Mouse (Mus musculus) left cerebral cortex, adult 2 months (tissue): Measurements from ENCODE around the gene Klhdc7b. TPM values are rescaled to one million over a fixed set of nuclear protein-coding genes. Genes with fewer than 3 reads are reported as not detected.

Experiments
- DNase-seq, 2 experiments: peaks; one replicate each; pipeline ENCODE4 v3.0.0; 2021 to 2022; ENCODE audit warnings: low spot score in 2 of 2, mixed read lengths in 1 of 2; ENCODE audit errors: extremely low spot score in 1 of 2
- H3K27ac ChIP-seq: fragments of 200-600 bp; 2 replicates; pipeline ENCODE4 v1.8.1; 2022
- H3K4me3 ChIP-seq: fragments of 200-600 bp; 2 replicates; pipeline ENCODE4 v1.8.1; 2022
- CTCF ChIP-seq: fragments of 200-600 bp; IDR thresholded peaks from 2 replicates; pipeline ENCODE4 v1.8.1; 2022; ENCODE audit warnings: antibody characterized with exemption, mild to moderate bottlenecking, moderate library complexity
- intact Hi-C: fragments of 180-260 bp; cut with DNase I; formaldehyde crosslinking; loops from one replicate; pipeline ENCODE4 v1.15.1; 2025
- total RNA-seq, 2 experiments: library from RNA; stranded (reverse); gene quantifications; 2 replicates each; pipeline ENCODE4 v1.2.3; 2021

Gene Klhdc7b
- total RNA-seq, 2 experiments from 2014 or later = 0.35 to 0.72 TPM

DNA sequence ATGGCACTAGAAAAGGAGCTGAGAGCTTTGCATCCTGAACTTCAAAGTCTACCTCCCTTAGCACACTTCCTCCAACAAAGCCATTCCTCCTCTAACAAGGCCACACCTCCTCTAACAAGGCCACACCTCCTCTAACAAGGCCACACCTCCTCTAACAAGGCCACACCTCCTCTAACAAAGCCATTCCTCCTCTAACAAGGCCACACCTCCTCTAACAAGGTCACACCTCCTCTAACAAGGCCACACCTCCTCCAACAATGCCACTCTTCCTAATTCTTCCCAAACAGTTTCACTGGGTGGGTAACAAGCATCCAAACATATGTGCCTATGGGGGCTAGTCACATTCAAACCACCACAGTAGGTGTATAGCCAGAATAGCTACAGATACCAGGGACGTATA lies 17.8 kb downstream of the Klhdc7b start:
- no peak overlapping the region for H3K27ac ChIP-seq
- no peak overlapping the region for H3K4me3 ChIP-seq
- no peak for TF ChIP-seq CTCF
- intact Hi-C loops = no loop called here
- no peak for DNase-seq

DNA sequence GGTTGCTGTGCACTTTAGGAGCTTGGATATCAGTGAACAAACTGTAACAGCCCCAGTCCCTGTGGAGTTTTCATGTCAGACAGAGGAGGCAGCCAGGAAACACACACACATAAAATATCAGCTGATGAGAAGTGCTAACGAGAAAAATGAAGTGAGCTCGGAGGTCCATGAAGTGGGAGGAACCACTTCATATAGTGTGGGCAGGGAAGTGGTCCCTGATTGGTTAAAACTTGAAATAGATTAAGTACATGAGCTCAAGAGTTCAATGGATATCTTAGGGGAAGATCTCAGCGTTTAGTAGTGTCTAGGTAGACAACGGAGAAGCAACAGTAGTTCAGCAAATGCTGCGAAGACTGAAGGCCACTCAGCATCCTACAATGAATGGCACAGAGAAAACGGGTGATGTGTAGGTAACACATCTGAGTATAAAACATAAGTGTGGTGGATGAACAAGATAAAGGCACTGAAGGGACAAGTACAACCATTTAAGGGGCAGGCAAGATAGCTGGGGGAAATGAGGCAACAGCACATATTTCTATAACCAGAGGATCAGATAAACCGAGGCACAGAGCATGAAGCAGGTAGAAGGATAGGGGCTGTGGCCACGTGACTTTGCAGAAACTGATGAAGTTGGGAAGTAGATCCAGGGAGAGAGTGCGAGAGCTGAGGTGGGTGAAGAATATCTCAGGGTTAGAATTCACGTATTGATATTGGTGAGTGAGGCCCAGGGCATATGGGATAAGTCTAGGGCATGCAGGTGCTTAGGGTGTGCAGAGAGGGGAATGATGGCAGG lies 20.3 kb downstream of the Klhdc7b start:
- intact Hi-C loops = no loop called here
- Histone ChIP-seq H3K4me3 (no peak overlapping the region), H3K27ac (no peak overlapping the region)
- no peak for TF ChIP-seq CTCF
- DNase-seq = no peak

DNA sequence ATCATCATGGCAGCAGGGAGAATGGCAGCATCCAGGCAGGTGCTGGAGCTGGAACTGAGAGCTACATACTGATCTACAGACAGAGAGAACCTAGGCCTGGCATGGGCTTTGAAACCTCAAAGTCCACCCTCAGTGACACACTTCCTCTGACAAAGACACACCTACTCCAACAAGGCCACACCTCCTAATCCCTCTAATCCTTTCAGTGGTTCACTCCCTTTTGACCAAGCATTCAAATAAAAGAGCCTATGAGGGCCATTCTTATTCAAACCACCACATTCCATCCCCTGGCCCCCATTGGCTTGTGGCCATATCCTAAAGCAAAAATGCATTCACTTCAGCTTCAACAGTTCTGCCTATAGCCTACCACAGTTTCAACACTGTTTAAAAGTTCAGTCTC lies 22.0 kb downstream of the Klhdc7b start:
- H3K4me3 ChIP-seq = no peak overlapping the region
- no peak for DNase-seq
- TF ChIP-seq CTCF = no peak
- intact Hi-C loops = no loop called here
- H3K27ac ChIP-seq = no peak overlapping the region

DNA sequence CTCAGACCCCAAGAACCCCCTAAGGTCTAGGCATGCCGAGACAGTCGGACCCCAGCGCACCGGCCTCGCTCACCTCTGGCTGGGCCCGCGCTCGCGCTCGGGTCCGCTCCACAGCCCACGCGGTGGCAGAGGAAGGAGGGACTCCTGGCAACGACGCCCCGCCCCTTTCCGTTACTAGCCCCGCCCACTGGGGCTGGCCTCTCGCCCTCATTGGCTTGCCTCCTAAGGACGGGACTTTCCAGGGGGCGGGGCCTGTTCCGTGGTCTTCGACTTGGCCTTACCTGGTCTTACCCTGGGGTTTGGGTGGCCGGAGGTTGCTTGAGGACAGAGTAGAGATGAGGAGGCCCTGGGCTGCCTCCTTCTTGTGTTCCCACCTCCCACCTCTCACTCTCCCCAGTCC lies 25.4 kb downstream of the Klhdc7b start, which contains the start of gene Syce3:
Gene Syce3, minus strand, starts transcription at position 386 of the 400 bp plus-strand sequence.
- no peak for DNase-seq
- TF ChIP-seq CTCF = no peak
- intact Hi-C loops = no loop called here
- no peak within 1 kb of the TSS for H3K4me3 ChIP-seq
- no peak within 1 kb of the TSS for H3K27ac ChIP-seq

DNA sequence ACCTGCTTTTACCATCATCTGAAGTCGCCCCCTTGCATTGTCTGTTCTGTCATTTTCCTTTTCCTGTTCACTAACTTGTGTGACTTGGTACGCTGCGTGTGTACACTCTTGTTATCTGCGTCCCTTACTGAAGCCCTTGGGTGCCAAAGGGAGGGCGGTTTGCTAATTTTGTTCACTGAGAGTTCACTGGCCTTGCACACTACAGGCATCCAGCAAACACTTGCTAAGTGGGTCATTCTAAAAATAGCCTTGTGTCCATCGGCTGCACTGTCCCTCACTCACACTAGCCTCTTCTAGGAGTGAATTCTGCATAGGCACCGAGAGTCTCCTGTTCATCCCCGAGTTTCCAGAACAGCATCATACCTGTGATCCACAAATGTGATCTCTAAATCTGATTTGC lies 30.6 kb downstream of the Klhdc7b start:
- H3K4me3 ChIP-seq = no peak overlapping the region
- H3K27ac ChIP-seq = no peak overlapping the region
- intact Hi-C loops = no loop called here
- DNase-seq = no peak
- TF ChIP-seq CTCF = no peak

DNA sequence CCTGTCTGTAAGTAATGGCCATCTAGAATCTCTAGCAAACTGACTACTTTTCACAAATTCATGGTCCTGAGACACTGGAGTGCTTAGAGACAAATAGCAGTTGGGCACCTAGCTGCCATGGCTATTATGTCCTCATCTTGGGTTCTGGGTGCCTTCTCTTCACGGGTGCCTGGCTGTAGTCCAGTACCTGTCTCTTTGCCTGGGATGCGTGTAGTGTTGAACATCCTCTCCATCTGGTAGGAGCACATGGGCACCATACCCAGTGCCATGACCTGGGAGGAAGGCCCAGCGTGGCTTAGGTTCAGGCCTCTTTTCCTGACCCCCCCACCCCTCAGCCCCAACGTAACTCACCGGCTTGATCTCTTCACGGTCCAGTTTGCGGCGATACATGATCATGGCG lies 37.2 kb downstream of the Klhdc7b start:
- TF ChIP-seq CTCF = no peak
- Histone ChIP-seq H3K4me3 (no peak overlapping the region), H3K27ac (no peak overlapping the region)
- DNase-seq = no peak
- intact Hi-C loops = no loop called here

DNA sequence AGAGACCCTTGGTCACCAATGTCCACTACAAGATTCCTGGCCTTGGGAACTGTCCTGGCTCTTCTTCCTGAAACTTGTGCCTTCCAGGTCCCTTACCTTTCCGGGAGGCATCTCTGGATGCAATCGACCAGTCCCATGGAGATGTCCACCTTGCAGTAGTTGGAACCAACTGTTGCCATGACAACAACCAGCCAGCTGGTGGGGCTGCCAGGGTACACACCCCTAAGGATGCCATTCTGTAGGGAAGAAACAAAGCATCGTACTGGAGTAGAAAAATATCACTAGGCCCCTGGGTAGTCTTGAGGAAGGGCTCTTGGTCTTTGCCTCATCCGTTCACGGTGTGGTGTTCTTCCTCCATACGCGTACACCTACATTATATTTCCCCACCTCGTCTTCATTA lies 39.9 kb downstream of the Klhdc7b start:
- H3K4me3 ChIP-seq = no peak overlapping the region
- intact Hi-C loops = no loop called here
- no peak overlapping the region for H3K27ac ChIP-seq
- DNase-seq = no peak
- no peak for TF ChIP-seq CTCF

DNA sequence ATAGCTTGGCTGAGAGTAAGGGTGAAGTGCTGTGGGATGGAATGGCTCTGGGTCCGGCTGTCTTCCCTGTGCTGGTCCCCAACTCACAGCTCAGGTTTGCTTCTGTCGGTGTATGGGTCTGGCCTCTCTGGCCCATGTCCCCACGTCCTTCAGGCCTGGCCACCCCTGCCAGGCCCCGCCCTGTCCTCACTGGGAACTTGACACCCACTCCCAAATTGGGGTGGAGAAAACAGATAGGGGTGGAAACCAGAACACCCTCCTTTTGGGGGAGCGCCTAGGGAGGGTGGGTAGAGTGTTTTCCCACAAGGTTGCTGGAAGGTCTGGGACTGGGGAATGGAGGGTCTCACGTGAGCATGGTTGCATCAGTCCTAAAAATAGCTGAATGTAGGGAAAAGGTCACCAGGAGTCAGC lies 41.0 kb downstream of the Klhdc7b start, which contains the start of gene Cpt1b:
Gene Cpt1b, minus strand, starts transcription at position 153 of the 411 bp plus-strand sequence.
- no peak for DNase-seq
- no peak within 1 kb of the TSS for H3K27ac ChIP-seq
- no peak within 1 kb of the TSS for H3K4me3 ChIP-seq
- intact Hi-C loops = no loop called here
- no peak for TF ChIP-seq CTCF

DNA sequence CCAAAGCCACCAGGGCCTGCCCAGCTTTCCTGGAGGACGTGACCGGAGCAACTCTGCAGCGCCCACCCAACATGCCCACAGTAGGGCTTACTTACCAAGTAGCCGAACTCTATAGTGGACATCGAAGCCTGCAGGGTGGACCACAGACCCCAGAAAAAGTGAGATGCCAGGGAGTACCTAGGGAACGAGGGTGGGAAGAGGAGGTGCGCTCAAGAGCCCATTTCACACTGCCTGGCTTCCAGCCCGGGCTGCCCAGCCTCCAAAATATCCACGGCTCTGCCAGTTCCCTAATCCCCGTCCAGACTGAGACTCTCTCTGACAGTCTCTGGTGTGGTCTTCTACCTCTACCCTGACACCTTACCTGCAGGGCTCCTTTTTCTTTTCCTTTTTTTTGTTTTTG lies 42.0 kb downstream of the Klhdc7b start:
- H3K27ac ChIP-seq = no peak overlapping the region
- no peak for DNase-seq
- TF ChIP-seq CTCF = no peak
- no peak overlapping the region for H3K4me3 ChIP-seq
- intact Hi-C loops = no loop called here

DNA sequence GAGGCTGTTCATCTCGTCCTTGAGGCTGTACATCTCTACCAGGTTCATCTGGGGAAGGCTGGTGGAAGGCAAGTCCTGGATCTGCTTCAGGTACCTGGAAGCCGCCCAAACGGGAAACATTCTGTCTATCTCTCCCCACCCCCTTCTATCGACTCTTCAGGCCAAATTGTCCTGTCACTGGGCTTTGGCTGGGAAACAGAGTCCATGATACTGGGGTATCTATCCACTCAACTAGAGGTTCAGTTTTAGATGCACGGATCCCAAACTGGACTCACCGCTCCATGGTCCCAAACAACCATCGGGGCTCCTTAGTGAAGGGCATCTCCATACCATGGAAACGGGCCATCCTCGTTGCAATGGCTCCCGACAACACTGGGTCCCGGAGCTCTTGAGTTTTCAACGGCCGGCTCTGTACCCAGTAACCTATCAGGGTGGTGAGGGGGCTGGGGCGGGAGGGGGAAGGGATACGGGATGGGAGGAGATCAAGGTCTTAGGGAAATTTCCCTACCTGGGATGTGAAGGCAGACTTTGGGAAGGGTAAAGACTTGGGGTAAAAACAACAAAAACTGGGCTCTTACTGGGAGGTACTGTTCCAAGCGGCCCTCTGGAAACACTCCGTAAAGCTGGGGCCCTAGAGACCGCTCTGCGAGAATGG lies 43.5 kb downstream of the Klhdc7b start:
- no peak for DNase-seq
- TF ChIP-seq CTCF = no peak
- H3K4me3 ChIP-seq = peak overlapping the region; percentile 70
- intact Hi-C loops = loop anchor here (2.0 kb wide), 1 partner anchor 25 kb away; the partner anchor contains the start of gene Mapk8ip2
- no peak overlapping the region for H3K27ac ChIP-seq

DNA sequence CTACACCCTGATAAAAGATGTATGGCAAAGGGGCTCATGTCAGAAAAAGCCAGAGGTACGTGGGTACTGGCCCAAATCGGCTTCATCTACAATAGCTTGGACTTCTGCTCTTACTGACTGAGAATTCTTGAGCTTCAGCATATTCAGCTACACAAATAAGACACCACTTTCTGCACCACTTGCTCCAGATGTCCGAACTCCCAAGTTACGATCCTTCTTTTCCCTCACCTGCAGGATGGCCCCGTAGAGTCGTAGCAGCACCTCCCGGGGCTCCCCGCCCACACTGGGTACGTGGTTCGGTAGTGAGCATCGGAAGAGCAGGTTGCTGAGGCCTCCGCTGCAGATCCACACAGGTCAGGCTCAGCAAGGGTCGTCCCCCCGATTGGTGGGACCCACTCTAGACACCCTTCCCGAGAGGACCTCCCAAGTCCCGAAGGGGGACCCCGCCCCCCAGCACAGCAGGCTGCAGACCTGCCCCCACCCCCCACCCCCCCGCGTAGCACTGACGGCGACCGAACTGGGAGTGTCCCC lies 44.2 kb downstream of the Klhdc7b start:
- TF ChIP-seq CTCF = no peak
- peak overlapping the region; percentile 41; the same call in 1 of the 2 replicates for H3K27ac ChIP-seq
- peak overlapping the region; percentile 70 for H3K4me3 ChIP-seq
- DNase-seq = no peak
- intact Hi-C loops = loop anchor here (2.0 kb wide), 1 partner anchor 24 kb away; the partner anchor contains the start of gene Mapk8ip2
